Mouse (Mus musculus) heart, postnatal 14 days (tissue): Measurements from ENCODE around the gene Vrk3. TPM values are rescaled to one million over a fixed set of nuclear protein-coding genes. Genes with fewer than 3 reads are reported as not detected.
"Not testable (repeated sequence)": the region's sequence is repeated elsewhere in the genome, so short reads cannot be mapped to it uniquely, and the experiment has no call there.

Source experiments
- DNase-seq, 2 experiments: peaks; one replicate each; pipeline ENCODE4 v3.0.0; 2021 to 2022
- intact Hi-C: fragments of 180-260 bp; cut with DNase I; formaldehyde crosslinking; loops from one replicate; pipeline ENCODE4 v1.15.1; 2025
- long read RNA-seq, 2 experiments: library from polyadenylated mRNA; stranded (forward); transcript quantifications; one replicate each; pipeline ENCODE4 v2.0.0; 2021
- total RNA-seq, 2 experiments: library from RNA; stranded (reverse); gene quantifications; 2 replicates each; pipeline ENCODE4 v1.2.3; 2021

Vrk3 gene
- 10 to 100 TPM; 25.4 to 28.1 TPM for total RNA-seq
- long read RNA-seq, experiment 1, transcript Vrk3-201 (15 exons, 1,969 nt): major isoform, 38 of 41 reads
- long read RNA-seq, experiment 1, partial matches to known transcripts: 2 of 41 reads
- long read RNA-seq, experiment 1, other reads (novel, unspliced or antisense): 1 of 41 reads
- long read RNA-seq, experiment 2, transcript Vrk3-201 (15 exons, 1,969 nt): major isoform, 29 of 33 reads
- long read RNA-seq, experiment 2, partial matches to known transcripts: 0 of 33 reads
- long read RNA-seq, experiment 2, other reads (novel, unspliced or antisense): 4 of 33 reads

- peak; percentile 91 for DNase-seq
- intact Hi-C loops: no loop called here
Measured at GRCm38 (mm10) chr7:44748101-44749044, at the start of gene Vrk3. Vrk3 (plus strand) TSS chr7:44748413.

GRCm38 (mm10) chr7:44701921-44702320 is 46.3 kb upstream of the Vrk3 start:
- peak; percentile 20 to 36 for DNase-seq
- intact Hi-C loops: loop anchor here (5.0 kb wide), 2 partner anchors 35 to 50 kb away; no protein-coding TSS in a partner anchor

GRCm38 (mm10) chr7:44702985-44703384 is 45.2 kb upstream of the Vrk3 start:
- intact Hi-C loops: loop anchor here (5.0 kb wide), 2 partner anchors 36 to 51 kb away; no protein-coding TSS in a partner anchor
- no peak for DNase-seq

- intact Hi-C loops: loop anchor here (5.0 kb wide), 2 partner anchors 37 to 52 kb away; no protein-coding TSS in a partner anchor
- DNase-seq: peak; percentile 36 to 52
Measured at GRCm38 (mm10) chr7:44704363-44704762, 43.9 kb upstream of the Vrk3 start.

- intact Hi-C loops: no loop called here
- no peak for DNase-seq
Measured at GRCm38 (mm10) chr7:44705086-44705485, 43.1 kb upstream of the Vrk3 start.

- intact Hi-C loops: no loop called here
- DNase-seq: no peak
Measured at GRCm38 (mm10) chr7:44706322-44706721, 41.9 kb upstream of the Vrk3 start.

- DNase-seq: no peak
- intact Hi-C loops: no loop called here
Measured at GRCm38 (mm10) chr7:44707169-44707675, 41.0 kb upstream of the Vrk3 start.

GRCm38 (mm10) chr7:44708093-44708492 is 40.1 kb upstream of the Vrk3 start:
- DNase-seq, intact Hi-C loops: not testable (repeated sequence)

GRCm38 (mm10) chr7:44708574-44708973 is 39.6 kb upstream of the Vrk3 start, which contains the start of gene Izumo2:
Izumo2 (plus strand) TSS chr7:44708742.
- no peak for DNase-seq
- intact Hi-C loops: no loop called here

- intact Hi-C loops: no loop called here
Measured at GRCm38 (mm10) chr7:44709881-44710280, 38.3 kb upstream of the Vrk3 start.

GRCm38 (mm10) chr7:44722058-44722457 is 26.2 kb upstream of the Vrk3 start:
- no peak for DNase-seq
- intact Hi-C loops: loop anchor here (10.0 kb wide), 1 partner anchor 233 kb away; no protein-coding TSS in a partner anchor

More at GRCm38 (mm10) chr7:44709881-44710280, 38.3 kb upstream of the Vrk3 start:
- no peak for DNase-seq

GRCm38 (mm10) chr7:44724316-44724715 is 23.9 kb upstream of the Vrk3 start:
- intact Hi-C loops: loop anchor here (1.0 to 10.0 kb wide), 2 partner anchors 100 to 230 kb away; no protein-coding TSS in a partner anchor
- peak in 1 of 2 experiments; percentile 4 for DNase-seq

GRCm38 (mm10) chr7:44726343-44726742 is 21.9 kb upstream of the Vrk3 start:
- intact Hi-C loops: loop anchor here (10.0 kb wide), 1 partner anchor 228 kb away; no protein-coding TSS in a partner anchor
- no peak for DNase-seq

GRCm38 (mm10) chr7:44727151-44727550 is 21.1 kb upstream of the Vrk3 start:
- DNase-seq: no peak
- intact Hi-C loops: loop anchor here (10.0 kb wide), 1 partner anchor 228 kb away; no protein-coding TSS in a partner anchor

GRCm38 (mm10) chr7:44728082-44728975 is 19.9 kb upstream of the Vrk3 start:
- intact Hi-C loops: loop anchor here (10.0 kb wide), 1 partner anchor 226 kb away; no protein-coding TSS in a partner anchor
- no peak for DNase-seq

GRCm38 (mm10) chr7:44733723-44734122 is 14.5 kb upstream of the Vrk3 start:
- intact Hi-C loops: no loop called here
- DNase-seq: no peak

- intact Hi-C loops: no loop called here
- DNase-seq: no peak
Measured at GRCm38 (mm10) chr7:44741361-44741760, 6.9 kb upstream of the Vrk3 start.

GRCm38 (mm10) chr7:44744270-44744669 is 3.9 kb upstream of the Vrk3 start:
- intact Hi-C loops: loop anchor here (2.0 kb wide), 1 partner anchor 75 kb away; no protein-coding TSS in a partner anchor

GRCm38 (mm10) chr7:44745076-44745475 is 3.1 kb upstream of the Vrk3 start:
- DNase-seq: peak; percentile 76 to 77
- intact Hi-C loops: loop anchor here (2.0 kb wide), 1 partner anchor 74 kb away; no protein-coding TSS in a partner anchor

More at GRCm38 (mm10) chr7:44744270-44744669, 3.9 kb upstream of the Vrk3 start:
- no peak for DNase-seq
